Mouse (Mus musculus) heart, embryonic 14.5 days (tissue): ENCODE measurements around the gene Nubp1. TPM values are rescaled to one million over a fixed set of nuclear protein-coding genes. Genes with fewer than 3 reads are reported as not detected.

ENCODE experiments used
- ATAC-seq: fragments of 200-750 bp; cut with Nextera tagmentation; 2 replicates; pipeline ENCODE4 v1.8.0; 2017; ENCODE audit warnings: low read depth, moderate TSS enrichment; ENCODE audit not compliant: insufficient number of reproducible peaks, insufficient read depth, low FRiP score
- H3K27ac ChIP-seq, 2 experiments: fragments of 200-500 bp in 1 of 2; fragments of 300-500 bp in 1 of 2; sonication (generic) in 1 of 2; replicated peaks in 1 of 2; 2 replicates each; pipeline ENCODE4 v1.5.1; 2012 to 2014; ENCODE audit warnings: low read depth in 2 of 2, low read length in 2 of 2, control low read depth in 1 of 2, mild to moderate bottlenecking in 1 of 2, mixed read lengths in 1 of 2; ENCODE audit not compliant: control insufficient read depth in 1 of 2, insufficient read depth in 1 of 2
- H3K27me3 ChIP-seq: fragments of 300-500 bp; sonication (generic); 2 replicates; pipeline ENCODE4 v1.6.1; 2014; ENCODE audit warnings: mild to moderate bottlenecking, low read length, control low read depth; ENCODE audit not compliant: control insufficient read depth, insufficient read depth
- H3K36me3 ChIP-seq: fragments of 300-500 bp; sonication (generic); 2 replicates; pipeline ENCODE4 v1.6.1; 2014; ENCODE audit warnings: mild to moderate bottlenecking, control low read depth, low read length, mixed read lengths; ENCODE audit not compliant: control insufficient read depth, insufficient read depth
- H3K4me1 ChIP-seq, 2 experiments: fragments of 200-500 bp in 1 of 2; fragments of 300-500 bp in 1 of 2; sonication (generic) in 1 of 2; 2 replicates each; pipeline ENCODE4 v1.6.1; 2012 to 2014; ENCODE audit warnings: low read length in 2 of 2, control low read depth in 1 of 2, mixed read lengths in 1 of 2; ENCODE audit not compliant: control insufficient read depth in 2 of 2, insufficient read depth in 2 of 2
- H3K4me2 ChIP-seq: fragments of 300-500 bp; sonication (generic); 2 replicates; pipeline ENCODE4 v1.6.1; 2014; ENCODE audit warnings: mild to moderate bottlenecking, low read length
- H3K4me3 ChIP-seq, 2 experiments: fragments of 200-500 bp in 1 of 2; fragments of 300-500 bp in 1 of 2; sonication (generic) in 1 of 2; 2 replicates each; pipeline ENCODE4 v1.5.1; 2012 to 2014; ENCODE audit warnings: low read length in 2 of 2, mild to moderate bottlenecking in 2 of 2, control low read depth in 1 of 2, low read depth in 1 of 2, moderate library complexity in 1 of 2; ENCODE audit not compliant: control insufficient read depth in 1 of 2, insufficient read depth in 1 of 2
- H3K9ac ChIP-seq: fragments of 300-500 bp; sonication (generic); 2 replicates; pipeline ENCODE4 v1.6.1; 2014; ENCODE audit warnings: mild to moderate bottlenecking, low read length
- H3K9me3 ChIP-seq: fragments of 300-500 bp; sonication (generic); 2 replicates; pipeline ENCODE4 v1.6.1; 2016; ENCODE audit warnings: low read length, control low read depth; ENCODE audit not compliant: control insufficient read depth
- WGBS: fragments of 180-500 bp; shearing (Covaris S2); extraction: QIAGEN DNeasy Blood & Tissue Kit; methylation state at CpG from one replicate; pipeline ENCODE4 v1.1.7; 2014; 5-methylcytosine and 5-hydroxymethylcytosine counted together
- polyA plus RNA-seq: library from polyadenylated mRNA; unstranded; fragments of >200 nt; fragmentation: Nextera tagmentation; extraction: Ambion mirVana; gene quantifications from 2 replicates; pipeline ENCODE4 v1.2.1, GENCODE M21; 2014

The Nubp1 gene
- polyA plus RNA-seq, 1 experiment from 2014 or later = 33.7 TPM

DNA sequence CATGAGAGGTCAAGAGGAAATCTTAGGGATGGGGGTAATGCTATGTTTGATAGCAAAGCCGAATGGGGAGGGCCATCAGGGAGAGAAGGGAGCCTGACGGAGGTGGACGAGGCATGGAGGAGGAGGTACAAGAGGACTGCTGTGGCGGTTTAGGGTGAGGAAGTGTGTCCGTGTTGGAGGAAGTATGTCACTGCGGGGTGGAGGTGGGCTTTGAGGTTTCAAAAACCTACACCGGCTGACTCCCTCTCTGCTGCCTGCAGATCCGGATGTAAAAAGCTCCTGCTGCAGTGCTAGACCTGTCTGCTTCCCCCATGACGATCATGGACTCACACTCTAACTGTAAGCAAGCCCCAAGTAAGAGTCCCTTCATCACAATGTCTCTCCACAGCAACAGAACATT is 19.2 kb upstream of the Nubp1 start:
- peaks cover 0 to 5% of the 10 kb centered on the region in 2 experiments; a peak in 1 of 4 replicates for H3K4me1 ChIP-seq
- no peak overlapping the region for H3K4me2 ChIP-seq
- WGBS = 83% methylated on average over 9 of the region's 9 CpGs
- H3K27ac ChIP-seq = no peak overlapping the region
- H3K9me3 ChIP-seq = 0 out of 2 replicates have a peak, but pooled peaks cover 3% of the 10 kb centered on the region
- H3K36me3 ChIP-seq = no peaks in the 10 kb centered on the region
- H3K4me3 ChIP-seq = no peak overlapping the region
- no peak for ATAC-seq
- peaks cover 7% of the 10 kb centered on the region; the same call in 1 of the 2 replicates for H3K27me3 ChIP-seq
- no peak overlapping the region for H3K9ac ChIP-seq

DNA sequence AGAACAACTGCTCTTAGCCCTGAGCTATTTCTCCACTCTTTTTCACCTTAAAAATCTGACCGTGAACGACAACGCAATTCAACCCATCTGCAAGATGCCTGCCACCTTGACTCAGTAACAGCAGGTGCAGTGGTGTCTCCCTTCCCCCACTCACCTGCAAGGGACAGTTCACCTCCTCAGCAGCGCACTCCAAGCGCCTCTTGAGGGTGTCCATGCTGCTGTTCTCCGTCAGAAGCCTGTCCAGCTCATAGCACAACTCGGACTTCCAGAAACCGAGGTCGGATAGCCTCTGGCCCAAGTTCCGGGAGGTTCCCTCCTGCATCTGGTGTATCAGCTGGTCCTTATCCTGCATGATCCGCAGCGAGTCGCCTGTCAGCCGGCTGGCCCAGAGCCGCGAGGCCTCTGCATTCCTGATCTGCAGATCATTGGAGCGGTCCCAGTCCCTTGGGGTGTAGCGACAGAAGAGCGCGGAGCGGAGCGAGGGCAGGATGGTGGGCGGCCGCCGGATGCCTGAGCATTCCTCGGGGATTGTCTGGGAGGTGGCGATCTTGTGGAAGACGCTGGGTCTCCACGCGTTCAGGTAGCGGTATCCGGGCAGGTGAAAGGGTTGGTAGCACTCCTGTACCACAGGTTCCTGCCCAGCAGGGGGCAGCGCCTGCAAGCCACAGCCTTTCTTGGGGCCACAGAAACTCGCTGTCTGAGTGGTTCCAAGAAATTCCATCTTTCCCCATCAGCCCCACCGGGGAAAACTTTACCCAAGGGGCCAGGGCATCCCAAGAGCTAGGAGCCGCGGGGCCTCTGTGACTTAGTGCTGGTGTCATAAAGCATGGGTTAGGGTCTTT is 16.8 kb upstream of the Nubp1 start, which contains the start of gene Tekt5:
Gene Tekt5, minus strand, starts transcription at position 792 of the 842 bp plus-strand sequence.
- 6% methylated on average over 37 of the region's 37 CpGs for WGBS
- Histone ChIP-seq H3K4me3 (peak within 1 kb of the TSS; percentile 31 to 37), H3K9ac (peak within 1 kb of the TSS; percentile 62), H3K9me3 (0 out of 2 replicates have a peak, but pooled peaks cover 3% of the 10 kb centered on the region), H3K27me3 (peaks cover 7% of the 10 kb centered on the region; the same call in 1 of the 2 replicates), H3K36me3 (no peaks in the 10 kb centered on the region), H3K4me1 (peaks cover 0 to 5% of the 10 kb centered on the region in 2 experiments; a peak in 1 of 4 replicates), H3K27ac (no peak within 1 kb of the TSS), H3K4me2 (peak within 1 kb of the TSS; percentile 76)
- ATAC-seq = peak; percentile 68

GRCm38 (mm10) chr16:10398755-10399154 is 13.0 kb upstream of the Nubp1 start:
- ATAC-seq = no peak
- no peak overlapping the region for H3K27ac ChIP-seq
- H3K9me3 ChIP-seq = no peaks in the 10 kb centered on the region
- 62% methylated on average over 5 of the region's 5 CpGs for WGBS
- no peak overlapping the region for H3K4me3 ChIP-seq
- no peaks in the 10 kb centered on the region for H3K36me3 ChIP-seq
- H3K4me2 ChIP-seq = no peak overlapping the region
- H3K27me3 ChIP-seq = peaks cover 7% of the 10 kb centered on the region; the same call in 1 of the 2 replicates
- peaks cover 0 to 5% of the 10 kb centered on the region in 2 experiments; a peak in 1 of 4 replicates for H3K4me1 ChIP-seq
- H3K9ac ChIP-seq = no peak overlapping the region

GRCm38 (mm10) chr16:10399160-10399559 is 12.6 kb upstream of the Nubp1 start:
- peaks cover 7% of the 10 kb centered on the region; the same call in 1 of the 2 replicates for H3K27me3 ChIP-seq

GRCm38 (mm10) chr16:10415976-10416375 is 4.2 kb downstream of the Nubp1 start:
- no peak overlapping the region for H3K4me3 ChIP-seq
- H3K4me2 ChIP-seq = no peak overlapping the region
- H3K36me3 ChIP-seq = peaks cover 62% of the 10 kb centered on the region
- H3K9ac ChIP-seq = no peak overlapping the region
- H3K4me1 ChIP-seq = peaks cover 3 to 9% of the 10 kb centered on the region in 2 experiments; a peak in 3 of 4 replicates
- H3K27ac ChIP-seq = no peak overlapping the region
- H3K27me3 ChIP-seq = no peaks in the 10 kb centered on the region
- H3K9me3 ChIP-seq = peaks cover 3% of the 10 kb centered on the region; the same call in 1 of the 2 replicates
- 75% methylated on average over 6 of the region's 6 CpGs for WGBS
- ATAC-seq = no peak

More at GRCm38 (mm10) chr16:10399160-10399559, 12.6 kb upstream of the Nubp1 start:
- Histone ChIP-seq H3K4me1 (peaks cover 0 to 5% of the 10 kb centered on the region in 2 experiments; a peak in 1 of 4 replicates), H3K4me3 (no peak overlapping the region), H3K27ac (no peak overlapping the region), H3K36me3 (no peaks in the 10 kb centered on the region), H3K9me3 (no peaks in the 10 kb centered on the region), H3K9ac (no peak overlapping the region), H3K4me2 (no peak overlapping the region)
- 29% methylated on average over 7 of the region's 7 CpGs for WGBS
- no peak for ATAC-seq

- peaks cover 71% of the 10 kb centered on the region for H3K36me3 ChIP-seq
- WGBS = 95% methylated on average over 4 of the region's 4 CpGs
Measured at GRCm38 (mm10) chr16:10416866-10417265, 5.1 kb downstream of the Nubp1 start.

GRCm38 (mm10) chr16:10417723-10418259 is 6.0 kb downstream of the Nubp1 start:
- H3K4me1 ChIP-seq = peaks cover 1% of the 10 kb centered on the region in 2 experiments; a peak in 1 of 4 replicates
- H3K4me3 ChIP-seq = no peak overlapping the region
- peaks cover 80% of the 10 kb centered on the region for H3K36me3 ChIP-seq
- H3K9me3 ChIP-seq = peaks cover 3% of the 10 kb centered on the region; the same call in 1 of the 2 replicates
- ATAC-seq = no peak
- H3K4me2 ChIP-seq = no peak overlapping the region
- H3K27ac ChIP-seq = no peak overlapping the region
- no peak overlapping the region for H3K9ac ChIP-seq
- no peaks in the 10 kb centered on the region for H3K27me3 ChIP-seq
- WGBS = 94% methylated on average over 9 of the region's 9 CpGs

More at GRCm38 (mm10) chr16:10416866-10417265, 5.1 kb downstream of the Nubp1 start:
- Histone ChIP-seq H3K9me3 (peaks cover 3% of the 10 kb centered on the region; the same call in 1 of the 2 replicates), H3K9ac (no peak overlapping the region), H3K27ac (no peak overlapping the region), H3K4me3 (no peak overlapping the region), H3K27me3 (no peaks in the 10 kb centered on the region), H3K4me2 (no peak overlapping the region), H3K4me1 (peaks cover 3 to 6% of the 10 kb centered on the region in 2 experiments; a peak in 3 of 4 replicates)
- no peak for ATAC-seq
